Mouse (Mus musculus): ENCODE results near the gene Nedd9. TPM values are rescaled to one million over a fixed set of nuclear protein-coding genes. Genes with fewer than 3 reads are reported as not detected.

Nedd9 gene
- polyA plus RNA-seq, 1 experiment = 3.0 TPM

- TF ChIP-seq POLR2A (IDR thresholded peaks at IDR 0.05; ENCODE audit: insufficient read depth, low read length) (no peak), CTCF (IDR thresholded peaks at IDR 0.05; ENCODE audit: low read depth, low read length) (no peak), EP300 (IDR thresholded peaks at IDR 0.05; ENCODE audit: insufficient read depth, low read depth, low read length) (no peak)
- no peak overlapping the region for H3K4me3 ChIP-seq (ENCODE audit: low read depth, low read length)
- H3K4me1 ChIP-seq (ENCODE audit: control insufficient read depth, insufficient read depth, low read length) = no peaks in the 10 kb centered on the region
- no peak overlapping the region for H3K9ac ChIP-seq (ENCODE audit: low read depth, poor library complexity, severe bottlenecking)
- H3K36me3 ChIP-seq (ENCODE audit: control insufficient read depth, insufficient read depth, low read length, poor library complexity, severe bottlenecking) = no peaks in the 10 kb centered on the region
- H3K9me3 ChIP-seq (replicated peaks; ENCODE audit: control insufficient read depth, insufficient read depth, low read length, poor library complexity, severe bottlenecking) = no peaks in the 10 kb centered on the region
- H3K27me3 ChIP-seq (ENCODE audit: control insufficient read depth, insufficient read depth, low read length, poor library complexity, severe bottlenecking) = no peaks in the 10 kb centered on the region
- H3K27ac ChIP-seq (ENCODE audit: insufficient read depth, low read length) = no peak overlapping the region
Observed at GRCm38 (mm10) chr13:41379951-41380465, 107.2 kb downstream of the Nedd9 start.

- H3K36me3 ChIP-seq (ENCODE audit: control insufficient read depth, insufficient read depth, low read length, poor library complexity, severe bottlenecking) = no peaks in the 10 kb centered on the region
- no peak overlapping the region for H3K4me3 ChIP-seq (ENCODE audit: low read depth, low read length)
- H3K9ac ChIP-seq (ENCODE audit: low read depth, poor library complexity, severe bottlenecking) = no peak overlapping the region
- no peak overlapping the region for H3K27ac ChIP-seq (ENCODE audit: insufficient read depth, low read length)
- H3K9me3 ChIP-seq (replicated peaks; ENCODE audit: control insufficient read depth, insufficient read depth, low read length, poor library complexity, severe bottlenecking) = no peaks in the 10 kb centered on the region
- no peaks in the 10 kb centered on the region for H3K4me1 ChIP-seq (ENCODE audit: control insufficient read depth, insufficient read depth, low read length)
- TF ChIP-seq EP300 (IDR thresholded peaks at IDR 0.05; ENCODE audit: insufficient read depth, low read depth, low read length) = no peak
- TF ChIP-seq POLR2A (IDR thresholded peaks at IDR 0.05; ENCODE audit: insufficient read depth, low read length) = no peak
- no peak for TF ChIP-seq CTCF (IDR thresholded peaks at IDR 0.05; ENCODE audit: low read depth, low read length)
- H3K27me3 ChIP-seq (ENCODE audit: control insufficient read depth, insufficient read depth, low read length, poor library complexity, severe bottlenecking) = no peaks in the 10 kb centered on the region
Observed at GRCm38 (mm10) chr13:41378462-41378861, 108.7 kb downstream of the Nedd9 start.

GRCm38 (mm10) chr13:41377856-41378255, 109.3 kb downstream of the Nedd9 start:
- TF ChIP-seq POLR2A (IDR thresholded peaks at IDR 0.05; ENCODE audit: insufficient read depth, low read length) = no peak
- TF ChIP-seq EP300 (IDR thresholded peaks at IDR 0.05; ENCODE audit: insufficient read depth, low read depth, low read length) = no peak
- no peak for TF ChIP-seq CTCF (IDR thresholded peaks at IDR 0.05; ENCODE audit: low read depth, low read length)
- Histone ChIP-seq H3K27ac (ENCODE audit: insufficient read depth, low read length) (no peak overlapping the region), H3K27me3 (ENCODE audit: control insufficient read depth, insufficient read depth, low read length, poor library complexity, severe bottlenecking) (no peaks in the 10 kb centered on the region), H3K36me3 (ENCODE audit: control insufficient read depth, insufficient read depth, low read length, poor library complexity, severe bottlenecking) (no peaks in the 10 kb centered on the region), H3K4me1 (ENCODE audit: control insufficient read depth, insufficient read depth, low read length) (no peaks in the 10 kb centered on the region), H3K9me3 (replicated peaks; ENCODE audit: control insufficient read depth, insufficient read depth, low read length, poor library complexity, severe bottlenecking) (no peaks in the 10 kb centered on the region), H3K4me3 (ENCODE audit: low read depth, low read length) (no peak overlapping the region), H3K9ac (ENCODE audit: low read depth, poor library complexity, severe bottlenecking) (no peak overlapping the region)

- no peak overlapping the region for H3K9ac ChIP-seq (ENCODE audit: low read depth, poor library complexity, severe bottlenecking)
- no peaks in the 10 kb centered on the region for H3K4me1 ChIP-seq (ENCODE audit: control insufficient read depth, insufficient read depth, low read length)
- H3K36me3 ChIP-seq (ENCODE audit: control insufficient read depth, insufficient read depth, low read length, poor library complexity, severe bottlenecking) = no peaks in the 10 kb centered on the region
- no peak overlapping the region for H3K27ac ChIP-seq (ENCODE audit: insufficient read depth, low read length)
- TF ChIP-seq CTCF (IDR thresholded peaks at IDR 0.05; ENCODE audit: low read depth, low read length) (no peak), EP300 (IDR thresholded peaks at IDR 0.05; ENCODE audit: insufficient read depth, low read depth, low read length) (no peak), POLR2A (IDR thresholded peaks at IDR 0.05; ENCODE audit: insufficient read depth, low read length) (no peak)
- H3K27me3 ChIP-seq (ENCODE audit: control insufficient read depth, insufficient read depth, low read length, poor library complexity, severe bottlenecking) = no peaks in the 10 kb centered on the region
- H3K9me3 ChIP-seq (replicated peaks; ENCODE audit: control insufficient read depth, insufficient read depth, low read length, poor library complexity, severe bottlenecking) = no peaks in the 10 kb centered on the region
- H3K4me3 ChIP-seq (ENCODE audit: low read depth, low read length) = no peak overlapping the region
Observed at GRCm38 (mm10) chr13:41377011-41377431, 110.1 kb downstream of the Nedd9 start.

GRCm38 (mm10) chr13:41376111-41376510, 111.1 kb downstream of the Nedd9 start:
- Histone ChIP-seq H3K9me3 (replicated peaks; ENCODE audit: control insufficient read depth, insufficient read depth, low read length, poor library complexity, severe bottlenecking) (no peaks in the 10 kb centered on the region), H3K27ac (ENCODE audit: insufficient read depth, low read length) (no peak overlapping the region), H3K4me1 (ENCODE audit: control insufficient read depth, insufficient read depth, low read length) (no peaks in the 10 kb centered on the region), H3K36me3 (ENCODE audit: control insufficient read depth, insufficient read depth, low read length, poor library complexity, severe bottlenecking) (no peaks in the 10 kb centered on the region), H3K9ac (ENCODE audit: low read depth, poor library complexity, severe bottlenecking) (no peak overlapping the region), H3K4me3 (ENCODE audit: low read depth, low read length) (no peak overlapping the region), H3K27me3 (ENCODE audit: control insufficient read depth, insufficient read depth, low read length, poor library complexity, severe bottlenecking) (no peaks in the 10 kb centered on the region)
- TF ChIP-seq CTCF (IDR thresholded peaks at IDR 0.05; ENCODE audit: low read depth, low read length) (no peak), EP300 (IDR thresholded peaks at IDR 0.05; ENCODE audit: insufficient read depth, low read depth, low read length) (no peak), POLR2A (IDR thresholded peaks at IDR 0.05; ENCODE audit: insufficient read depth, low read length) (no peak)

GRCm38 (mm10) chr13:41375696-41376095, 111.5 kb downstream of the Nedd9 start:
- Histone ChIP-seq H3K27ac (ENCODE audit: insufficient read depth, low read length) (no peak overlapping the region), H3K27me3 (ENCODE audit: control insufficient read depth, insufficient read depth, low read length, poor library complexity, severe bottlenecking) (no peaks in the 10 kb centered on the region), H3K4me3 (ENCODE audit: low read depth, low read length) (no peak overlapping the region), H3K9ac (ENCODE audit: low read depth, poor library complexity, severe bottlenecking) (no peak overlapping the region), H3K36me3 (ENCODE audit: control insufficient read depth, insufficient read depth, low read length, poor library complexity, severe bottlenecking) (no peaks in the 10 kb centered on the region), H3K4me1 (ENCODE audit: control insufficient read depth, insufficient read depth, low read length) (no peaks in the 10 kb centered on the region), H3K9me3 (replicated peaks; ENCODE audit: control insufficient read depth, insufficient read depth, low read length, poor library complexity, severe bottlenecking) (no peaks in the 10 kb centered on the region)
- TF ChIP-seq CTCF (IDR thresholded peaks at IDR 0.05; ENCODE audit: low read depth, low read length) (no peak), EP300 (IDR thresholded peaks at IDR 0.05; ENCODE audit: insufficient read depth, low read depth, low read length) (no peak), POLR2A (IDR thresholded peaks at IDR 0.05; ENCODE audit: insufficient read depth, low read length) (no peak)

Data from ES-Bruce4 (cell line).